Mouse (Mus musculus) E14TG2a.4 (cell line): ENCODE measurements at regions not wholly inside any gene's neighbourhood (a gene's known extent, or its start where the extent isn't known, plus 50 kb on each side); places are given as distances from the start of the nearest gene placed in this dataset.

Experiments
- H3K27me3 ChIP-seq: 2 replicates; pipeline ENCODE4 v1.6.1; 2014; ENCODE audit warnings: low read length, control low read depth; ENCODE audit not compliant: insufficient read depth
- H3K36me3 ChIP-seq: 2 replicates; pipeline ENCODE4 v1.6.1; 2014; ENCODE audit warnings: low read length, control low read depth; ENCODE audit not compliant: insufficient read depth
- H3K4me1 ChIP-seq: replicated peaks from 2 replicates; pipeline ENCODE4 v1.6.1; 2014; ENCODE audit warnings: low read depth, low read length, control low read depth
- H3K4me3 ChIP-seq: replicated peaks from 2 replicates; pipeline ENCODE4 v1.5.1; 2014; ENCODE audit warnings: mild to moderate bottlenecking, low read length
- H3K9me3 ChIP-seq: 2 replicates; pipeline ENCODE4 v1.6.1; 2014; ENCODE audit warnings: low read length, control low read depth
- CTCF ChIP-seq: conservative IDR thresholded peaks from 2 replicates; pipeline ENCODE4 v1.5.1; 2014; ENCODE audit warnings: low read length
- NANOG ChIP-seq: IDR thresholded peaks from 2 replicates; pipeline ENCODE4 v1.6.1; 2014; ENCODE audit warnings: borderline replicate concordance, low read length, mixed read lengths
- POU5F1 ChIP-seq: IDR thresholded peaks from 2 replicates; pipeline ENCODE4 v1.6.1; 2014; ENCODE audit warnings: low read length, borderline replicate concordance

DNA sequence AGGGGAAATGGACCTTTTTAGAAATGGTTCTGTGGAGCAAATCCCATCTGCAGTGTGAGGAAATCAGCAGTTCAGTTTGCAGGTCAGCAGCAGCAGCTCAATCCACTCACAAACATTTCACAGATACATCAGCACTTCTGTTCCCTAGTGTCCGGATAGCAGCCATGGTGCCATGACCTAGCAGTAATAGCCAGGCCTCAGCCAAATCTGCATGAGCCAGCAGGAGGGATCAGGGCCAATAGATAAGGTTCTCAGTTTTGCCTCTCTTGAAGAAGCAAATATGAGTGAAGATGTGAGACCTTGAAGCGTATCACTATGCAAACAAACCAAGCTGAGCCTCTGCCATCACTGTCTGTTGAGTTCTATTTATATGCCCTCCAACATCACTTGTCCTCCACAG, 380.7 kb upstream of the Chrm3 start:
- Histone ChIP-seq H3K4me1 (no peaks in the 10 kb centered on the region), H3K9me3 (peaks cover 21% of the 10 kb centered on the region; the same call in 1 of the 2 replicates), H3K4me3 (no peak overlapping the region), H3K36me3 (no peaks in the 10 kb centered on the region), H3K27me3 (no peaks in the 10 kb centered on the region)
- TF ChIP-seq NANOG (no peak), POU5F1 (no peak), CTCF (no peak)

DNA sequence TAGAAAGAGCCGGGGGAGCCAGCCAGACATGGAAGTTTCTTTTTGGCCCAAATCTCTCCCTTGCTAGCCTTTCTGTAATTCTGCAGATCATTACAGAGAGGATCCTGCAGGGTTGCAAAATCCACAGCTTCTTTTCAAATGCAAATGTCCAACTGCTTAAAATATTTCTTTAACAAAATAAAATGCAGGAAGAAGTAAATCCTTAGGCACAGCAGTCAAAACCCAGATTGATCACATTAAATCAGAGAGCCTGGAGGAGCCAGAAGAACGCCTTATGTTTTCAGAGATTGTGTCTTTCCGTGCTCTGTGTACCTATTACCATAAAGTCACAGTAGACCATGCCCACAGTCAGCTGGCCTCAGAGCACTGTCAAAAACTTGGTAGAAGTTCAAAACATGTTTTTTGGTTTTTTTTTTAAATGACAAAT, 365.1 kb upstream of the Chrm3 start:
- no peak overlapping the region for H3K4me3 ChIP-seq
- no peaks in the 10 kb centered on the region for H3K36me3 ChIP-seq
- H3K4me1 ChIP-seq = no peaks in the 10 kb centered on the region
- H3K9me3 ChIP-seq = no peaks in the 10 kb centered on the region
- TF ChIP-seq CTCF = no peak
- TF ChIP-seq NANOG = no peak
- no peak for TF ChIP-seq POU5F1
- H3K27me3 ChIP-seq = no peaks in the 10 kb centered on the region

- TF ChIP-seq CTCF (no peak), NANOG (no peak), POU5F1 (no peak)
- Histone ChIP-seq H3K36me3 (no peaks in the 10 kb centered on the region), H3K4me1 (no peaks in the 10 kb centered on the region), H3K4me3 (no peak overlapping the region), H3K9me3 (no peaks in the 10 kb centered on the region), H3K27me3 (no peaks in the 10 kb centered on the region)
Measured at GRCm38 (mm10) chr13:10725335-10725734, 364.7 kb upstream of the Chrm3 start.

- TF ChIP-seq NANOG (no peak), POU5F1 (no peak), CTCF (no peak)
- Histone ChIP-seq H3K36me3 (no peaks in the 10 kb centered on the region), H3K27me3 (no peaks in the 10 kb centered on the region), H3K4me3 (no peak overlapping the region), H3K4me1 (no peaks in the 10 kb centered on the region), H3K9me3 (no peaks in the 10 kb centered on the region)
Measured at GRCm38 (mm10) chr13:10720639-10721038, 360.0 kb upstream of the Chrm3 start.

DNA sequence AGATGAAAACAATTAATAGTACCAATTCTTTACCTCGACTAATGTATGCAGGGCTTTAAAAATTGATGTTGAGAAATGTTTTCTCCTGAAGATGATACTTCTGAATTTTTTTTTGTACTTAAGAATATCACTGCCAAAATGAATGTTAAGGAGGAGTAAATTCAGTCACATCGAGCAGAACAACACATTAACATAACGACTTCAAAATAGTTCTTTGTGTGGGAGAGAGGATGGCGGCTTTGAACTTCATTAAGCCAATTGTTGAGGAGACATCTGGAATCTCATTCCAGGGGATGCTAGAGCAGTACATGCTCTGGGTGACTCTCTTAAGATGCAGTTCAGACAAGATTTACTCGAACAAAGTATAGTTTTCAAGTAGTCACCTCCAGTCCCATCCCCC, 350.8 kb upstream of the Chrm3 start:
- no peaks in the 10 kb centered on the region for H3K36me3 ChIP-seq
- H3K4me1 ChIP-seq = no peaks in the 10 kb centered on the region
- H3K27me3 ChIP-seq = no peaks in the 10 kb centered on the region
- no peak overlapping the region for H3K4me3 ChIP-seq
- H3K9me3 ChIP-seq = no peaks in the 10 kb centered on the region
- no peak for TF ChIP-seq POU5F1
- TF ChIP-seq CTCF = no peak
- no peak for TF ChIP-seq NANOG

DNA sequence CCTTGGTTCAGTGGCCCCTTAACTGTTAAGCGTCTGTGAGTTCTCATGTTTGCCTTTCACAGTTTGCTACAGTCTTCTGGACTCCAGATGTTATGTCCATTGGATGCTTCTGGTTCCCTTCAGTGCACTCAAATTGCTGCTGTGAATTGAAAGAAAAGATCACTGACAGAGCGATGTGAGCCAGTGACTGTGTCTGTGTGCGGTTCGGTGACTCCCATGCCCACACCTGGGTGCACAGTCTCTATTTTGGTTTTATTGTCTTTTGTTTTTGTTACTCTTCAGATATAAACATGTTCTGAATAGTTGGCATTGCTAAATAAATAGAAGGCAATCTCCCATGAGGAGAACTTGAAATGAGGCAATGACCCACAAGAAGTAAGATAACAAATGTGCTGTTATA, 350.3 kb upstream of the Chrm3 start:
- no peak for TF ChIP-seq CTCF
- no peak for TF ChIP-seq POU5F1
- TF ChIP-seq NANOG = no peak
- Histone ChIP-seq H3K4me1 (no peaks in the 10 kb centered on the region), H3K4me3 (no peak overlapping the region), H3K36me3 (no peaks in the 10 kb centered on the region), H3K27me3 (no peaks in the 10 kb centered on the region), H3K9me3 (no peaks in the 10 kb centered on the region)

- TF ChIP-seq POU5F1 (no peak), CTCF (no peak), NANOG (no peak)
- H3K27me3 ChIP-seq = no peaks in the 10 kb centered on the region
- no peak overlapping the region for H3K4me3 ChIP-seq
- H3K4me1 ChIP-seq = no peaks in the 10 kb centered on the region
- H3K9me3 ChIP-seq = peaks cover 6% of the 10 kb centered on the region; the same call in 1 of the 2 replicates
- H3K36me3 ChIP-seq = no peaks in the 10 kb centered on the region
Measured at GRCm38 (mm10) chr13:10697146-10697545, 336.5 kb upstream of the Chrm3 start.

GRCm38 (mm10) chr13:10696181-10696977, 335.7 kb upstream of the Chrm3 start:
- peaks cover 6% of the 10 kb centered on the region; the same call in 1 of the 2 replicates for H3K9me3 ChIP-seq
- H3K4me1 ChIP-seq = no peaks in the 10 kb centered on the region
- H3K27me3 ChIP-seq = no peaks in the 10 kb centered on the region
- H3K36me3 ChIP-seq = no peaks in the 10 kb centered on the region
- TF ChIP-seq NANOG (no peak), CTCF (no peak), POU5F1 (no peak)
- no peak overlapping the region for H3K4me3 ChIP-seq

- H3K4me1 ChIP-seq = no peaks in the 10 kb centered on the region
- TF ChIP-seq POU5F1 (no peak), CTCF (no peak)
Measured at GRCm38 (mm10) chr13:10691307-10691706, 330.7 kb upstream of the Chrm3 start.

More at GRCm38 (mm10) chr13:10691307-10691706, 330.7 kb upstream of the Chrm3 start:
- no peaks in the 10 kb centered on the region for H3K36me3 ChIP-seq
- H3K4me3 ChIP-seq = no peak overlapping the region
- H3K9me3 ChIP-seq = peaks cover 6% of the 10 kb centered on the region; the same call in 1 of the 2 replicates
- H3K27me3 ChIP-seq = no peaks in the 10 kb centered on the region
